Mouse (Mus musculus) liver, embryonic 16.5 days (tissue): ENCODE data around the gene Lpin2. TPM values are rescaled to one million over a fixed set of nuclear protein-coding genes. Genes with fewer than 3 reads are reported as not detected.

Experiments
- ATAC-seq: fragments of 200-750 bp; cut with Nextera tagmentation; 2 replicates; pipeline ENCODE4 v1.8.0; 2017; ENCODE audit warnings: low read depth, mild to moderate bottlenecking, moderate number of reproducible peaks, moderate library complexity
- H3K27ac ChIP-seq: fragments of 300-500 bp; sonication (generic); 2 replicates; pipeline ENCODE4 v1.5.1; 2014; ENCODE audit warnings: mild to moderate bottlenecking, low read length
- H3K27me3 ChIP-seq: fragments of 300-500 bp; sonication (generic); 2 replicates; pipeline ENCODE4 v1.6.1; 2014; ENCODE audit warnings: low read depth, low read length, mixed read lengths; ENCODE audit not compliant: control insufficient read depth, insufficient read depth
- H3K36me3 ChIP-seq: fragments of 300-500 bp; sonication (generic); 2 replicates; pipeline ENCODE4 v1.6.1; 2014; ENCODE audit warnings: mild to moderate bottlenecking; ENCODE audit not compliant: control insufficient read depth, insufficient read depth
- H3K4me1 ChIP-seq: fragments of 300-500 bp; sonication (generic); 2 replicates; pipeline ENCODE4 v1.6.1; 2014; ENCODE audit warnings: low read depth, low read length, mixed read lengths; ENCODE audit not compliant: control insufficient read depth
- H3K4me2 ChIP-seq: fragments of 300-500 bp; sonication (generic); 2 replicates; pipeline ENCODE4 v1.6.1; 2014; ENCODE audit warnings: low read depth, low read length, mixed read lengths
- H3K4me3 ChIP-seq: fragments of 300-500 bp; sonication (generic); 2 replicates; pipeline ENCODE4 v1.5.1; 2014; ENCODE audit warnings: low read depth, mild to moderate bottlenecking, low read length
- H3K9ac ChIP-seq: fragments of 300-500 bp; sonication (generic); 2 replicates; pipeline ENCODE4 v1.6.1; 2014; ENCODE audit warnings: low read depth, low read length
- H3K9me3 ChIP-seq: fragments of 300-500 bp; sonication (generic); replicated peaks from 2 replicates; pipeline ENCODE4 v1.6.1; 2016; ENCODE audit warnings: low read length; ENCODE audit not compliant: control insufficient read depth
- WGBS: fragments of 180-500 bp; shearing (Covaris S2); extraction: QIAGEN DNeasy Blood & Tissue Kit; methylation state at CpG from one replicate; pipeline ENCODE4 v1.1.7; 2014; ENCODE audit not compliant: insufficient replicate concordance; 5-methylcytosine and 5-hydroxymethylcytosine counted together
- polyA plus RNA-seq: library from polyadenylated mRNA; unstranded; fragments of >200 nt; fragmentation: Nextera tagmentation; extraction: Ambion mirVana; gene quantifications from 2 replicates; pipeline ENCODE4 v1.2.1, GENCODE M21; 2015

The Lpin2 gene
- polyA plus RNA-seq, 1 experiment from 2014 or later: 51.5 TPM

- Histone ChIP-seq H3K9ac (no peak overlapping the region), H3K27me3 (no peaks in the 10 kb centered on the region), H3K4me2 (no peak overlapping the region), H3K9me3 (no peaks in the 10 kb centered on the region), H3K36me3 (no peaks in the 10 kb centered on the region), H3K4me1 (peaks cover 22% of the 10 kb centered on the region), H3K4me3 (no peak overlapping the region), H3K27ac (no peak overlapping the region)
- ATAC-seq: no peak
- 86% methylated on average over 4 of the region's 4 CpGs for WGBS
Measured at GRCm38 (mm10) chr17:71180601-71181000, 1.8 kb upstream of the Lpin2 start.

- peaks cover 45% of the 10 kb centered on the region for H3K4me1 ChIP-seq
- no peaks in the 10 kb centered on the region for H3K36me3 ChIP-seq
- under 1% methylated on average over 71 of the region's 71 CpGs for WGBS
- peak overlapping the region; percentile 97 for H3K9ac ChIP-seq
- no peaks in the 10 kb centered on the region for H3K27me3 ChIP-seq
- H3K9me3 ChIP-seq: no peaks in the 10 kb centered on the region
- ATAC-seq: peak; percentile 95
- H3K27ac ChIP-seq: peak overlapping the region; percentile 87
- peak overlapping the region; percentile 97 for H3K4me2 ChIP-seq
- H3K4me3 ChIP-seq: peak overlapping the region; percentile 88
Measured at GRCm38 (mm10) chr17:71182871-71183656, 704 bp downstream of the Lpin2 start.

DNA sequence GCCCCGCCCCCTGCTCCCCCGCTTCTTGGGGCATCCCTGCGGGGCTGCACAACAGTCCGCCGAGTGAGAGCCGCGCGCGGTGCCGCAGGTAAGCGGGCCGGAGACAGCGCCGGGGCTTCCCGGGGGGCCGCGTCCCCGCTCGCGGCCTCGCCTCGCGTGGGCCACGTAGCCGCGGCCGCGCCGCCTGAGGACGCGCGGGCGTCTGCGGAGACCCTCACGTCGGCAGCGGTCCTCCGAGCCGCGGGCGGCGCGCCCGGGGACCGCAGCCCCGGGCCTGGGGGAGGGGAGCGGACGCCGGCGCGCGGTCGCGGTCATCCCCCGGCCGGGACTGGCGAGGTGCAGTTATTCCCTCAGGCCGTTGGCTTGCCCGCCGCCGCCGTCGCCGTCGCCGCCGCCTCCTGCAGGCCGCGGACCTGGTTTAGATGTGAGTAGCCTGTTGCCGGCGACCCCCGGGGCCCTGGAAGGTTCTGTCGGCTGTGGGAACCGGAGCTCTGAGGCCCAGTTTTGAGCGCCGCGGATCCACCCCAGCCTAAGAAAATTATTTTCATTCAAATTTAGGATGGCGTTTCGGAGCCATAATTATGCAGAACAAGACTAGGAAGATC is 1.4 kb downstream of the Lpin2 start:
- Histone ChIP-seq H3K4me2 (peak overlapping the region; percentile 97), H3K27ac (peak overlapping the region; percentile 87), H3K9me3 (no peaks in the 10 kb centered on the region), H3K36me3 (no peaks in the 10 kb centered on the region), H3K27me3 (no peaks in the 10 kb centered on the region), H3K4me3 (peak overlapping the region; percentile 88), H3K9ac (peak overlapping the region; percentile 97), H3K4me1 (peaks cover 46% of the 10 kb centered on the region)
- WGBS: under 1% methylated on average over 58 of the region's 79 CpGs
- ATAC-seq: no peak; the same call in 1 of the 2 replicates

- 2% methylated on average over 22 of the region's 22 CpGs for WGBS
- Histone ChIP-seq H3K27me3 (no peaks in the 10 kb centered on the region), H3K4me2 (peak overlapping the region; percentile 97), H3K4me1 (peaks cover 46% of the 10 kb centered on the region), H3K4me3 (peak overlapping the region; percentile 88), H3K27ac (peak overlapping the region; percentile 87), H3K9ac (peak overlapping the region; percentile 97), H3K36me3 (no peaks in the 10 kb centered on the region), H3K9me3 (no peaks in the 10 kb centered on the region)
- no peak for ATAC-seq
Measured at GRCm38 (mm10) chr17:71184356-71185111, 2.2 kb downstream of the Lpin2 start.

GRCm38 (mm10) chr17:71185368-71185767 is 3.0 kb downstream of the Lpin2 start:
- WGBS: 58% methylated on average over 1 of the region's 1 CpGs
- Histone ChIP-seq H3K4me1 (peaks cover 53% of the 10 kb centered on the region), H3K36me3 (no peaks in the 10 kb centered on the region), H3K4me3 (peak overlapping the region; percentile 88), H3K27me3 (no peaks in the 10 kb centered on the region), H3K9ac (peak overlapping the region; percentile 97), H3K9me3 (no peaks in the 10 kb centered on the region), H3K27ac (peak overlapping the region; percentile 87), H3K4me2 (peak overlapping the region; percentile 97)
- no peak for ATAC-seq

DNA sequence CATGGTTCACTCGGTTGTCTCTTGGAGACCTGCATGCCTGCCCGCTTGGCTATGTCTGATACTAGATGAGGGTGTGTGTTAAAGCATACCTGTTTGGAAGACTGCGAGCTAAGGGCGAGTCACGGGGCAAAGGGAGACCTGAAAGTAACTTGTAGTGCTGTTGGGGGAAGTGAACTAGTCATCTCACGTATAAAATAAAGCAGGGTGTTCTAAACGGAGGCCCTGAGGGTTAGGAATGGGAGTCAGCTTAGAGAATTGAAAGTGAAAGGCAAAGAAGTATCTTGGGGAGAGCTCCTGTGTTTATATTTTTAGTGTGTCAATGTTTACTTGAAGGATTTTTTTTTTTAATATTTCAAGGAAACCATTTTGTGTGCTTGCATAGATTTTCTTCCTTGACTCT is 8.2 kb downstream of the Lpin2 start:
- H3K9ac ChIP-seq: no peak overlapping the region
- no peak for ATAC-seq
- peaks cover 61% of the 10 kb centered on the region for H3K4me1 ChIP-seq
- no peaks in the 10 kb centered on the region for H3K27me3 ChIP-seq
- no peaks in the 10 kb centered on the region for H3K9me3 ChIP-seq
- H3K27ac ChIP-seq: no peak overlapping the region
- WGBS: 63% methylated on average over 7 of the region's 7 CpGs
- H3K4me3 ChIP-seq: no peak overlapping the region
- H3K36me3 ChIP-seq: no peaks in the 10 kb centered on the region
- H3K4me2 ChIP-seq: no peak overlapping the region; the same call in 1 of the 2 replicates

DNA sequence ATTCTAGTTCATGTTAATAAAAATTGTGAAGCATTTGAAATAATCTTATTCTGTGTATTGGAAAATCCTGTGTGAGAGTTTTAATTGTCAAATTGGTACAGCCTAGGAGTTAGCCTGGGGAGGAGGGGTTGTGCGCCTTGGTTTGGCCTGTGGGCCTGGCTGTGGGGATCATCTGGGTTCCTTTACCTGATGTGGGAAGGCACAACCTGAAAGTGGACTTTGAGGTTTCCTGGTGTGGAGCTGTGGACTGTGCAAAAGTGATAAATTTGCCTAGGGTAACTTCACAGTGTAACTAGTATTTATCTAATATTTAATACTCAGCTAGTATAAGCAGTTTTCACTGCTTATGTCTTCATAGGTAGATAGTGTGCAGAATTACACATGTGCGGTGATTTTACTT is 8.7 kb downstream of the Lpin2 start:
- no peak overlapping the region for H3K4me3 ChIP-seq
- WGBS: 89% methylated on average over 2 of the region's 2 CpGs
- H3K36me3 ChIP-seq: no peaks in the 10 kb centered on the region
- no peaks in the 10 kb centered on the region for H3K27me3 ChIP-seq
- 0 out of 2 replicates have a peak, but pooled peaks have one; percentile 30 for ATAC-seq
- H3K9ac ChIP-seq: no peak overlapping the region
- no peak overlapping the region for H3K4me2 ChIP-seq
- peaks cover 61% of the 10 kb centered on the region for H3K4me1 ChIP-seq
- no peak overlapping the region for H3K27ac ChIP-seq
- no peaks in the 10 kb centered on the region for H3K9me3 ChIP-seq

- no peak for ATAC-seq
- Histone ChIP-seq H3K9me3 (no peaks in the 10 kb centered on the region), H3K36me3 (no peaks in the 10 kb centered on the region), H3K4me1 (peaks cover 61% of the 10 kb centered on the region), H3K9ac (no peak overlapping the region), H3K27ac (no peak overlapping the region), H3K4me3 (no peak overlapping the region), H3K4me2 (no peak overlapping the region), H3K27me3 (no peaks in the 10 kb centered on the region)
- WGBS: 77% methylated on average over 8 of the region's 8 CpGs
Measured at GRCm38 (mm10) chr17:71191651-71192419, 9.5 kb downstream of the Lpin2 start.
